Mouse (Mus musculus): ENCODE measurements around the gene Prrt1. TPM values are rescaled to one million over a fixed set of nuclear protein-coding genes. Genes with fewer than 3 reads are reported as not detected.

Prrt1 gene
- polyA plus RNA-seq, 1 experiment from 2014 or later, result 0.39 TPM

DNA sequence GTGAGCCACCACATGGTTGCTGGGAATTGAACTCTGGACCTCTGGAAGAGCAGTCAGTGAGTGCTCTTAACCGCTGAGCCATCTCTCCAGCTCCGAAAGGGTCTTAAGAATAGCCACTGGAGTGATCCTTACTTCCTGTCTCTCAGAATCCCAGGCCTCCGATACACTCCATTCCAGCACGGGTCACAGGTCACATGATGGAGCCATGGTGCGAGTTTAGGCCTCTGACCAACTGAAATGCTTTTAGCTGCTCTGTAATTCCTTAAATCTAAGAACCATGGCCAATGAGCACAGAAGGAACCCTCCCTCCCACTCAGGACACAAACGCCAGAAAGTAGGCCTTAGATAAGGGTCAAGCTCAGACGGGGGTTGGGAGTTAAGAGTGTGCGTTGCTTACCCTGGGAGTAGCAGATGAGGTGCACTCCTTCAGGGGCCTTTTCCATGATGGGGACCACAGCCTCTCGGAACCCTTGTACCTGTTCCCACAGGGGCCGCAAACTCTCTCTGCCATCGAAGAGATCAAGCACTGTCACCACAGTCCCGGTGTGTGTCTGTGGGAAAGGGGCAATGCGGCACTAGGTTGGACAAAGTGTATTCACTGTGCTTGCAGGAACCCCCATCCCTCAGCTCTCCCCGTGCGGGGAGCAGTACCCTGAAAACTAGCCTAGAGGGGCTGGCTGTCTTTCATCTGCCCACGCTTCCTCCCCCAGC, 3.1 kb upstream of the Prrt1 start:
- Histone ChIP-seq H3K4me1 (ENCODE audit: control insufficient read depth in 2 of 2, insufficient read depth in 2 of 2, low read length in 2 of 2) (peaks cover 19 to 30% of the 10 kb centered on the region in 2 experiments), H3K9ac (ENCODE audit: low read length) (peak overlapping the region; percentile 78), H3K9me3 (ENCODE audit: control insufficient read depth, low read length) (no peaks in the 10 kb centered on the region), H3K27ac (replicated peaks in 1 of 2; ENCODE audit: control insufficient read depth in 1 of 2, insufficient read depth in 1 of 2, low read depth in 2 of 2, low read length in 2 of 2) (peak overlapping the region in 1 of 2 experiments; percentile 96; a peak in 2 of 4 replicates), H3K4me3 (ENCODE audit: control insufficient read depth in 1 of 2, insufficient read depth in 1 of 2, low read depth in 1 of 2, low read length in 2 of 2) (peak overlapping the region; percentile 66 to 85), H3K4me2 (ENCODE audit: low read length) (peak overlapping the region; percentile 97), H3K27me3 (ENCODE audit: control insufficient read depth, insufficient read depth, low read length) (peaks cover 21% of the 10 kb centered on the region), H3K36me3 (ENCODE audit: control insufficient read depth, insufficient read depth, low read length) (peaks cover 40% of the 10 kb centered on the region)
- 50% methylated on average over 16 of the region's 16 CpGs for WGBS
- ATAC-seq (ENCODE audit: insufficient number of reproducible peaks, insufficient read depth, low FRiP score, low read depth), result no peak

- H3K4me2 ChIP-seq (ENCODE audit: low read length), result peak overlapping the region; percentile 97
- peak overlapping the region; percentile 78 for H3K9ac ChIP-seq (ENCODE audit: low read length)
- H3K27me3 ChIP-seq (ENCODE audit: control insufficient read depth, insufficient read depth, low read length), result peaks cover 26% of the 10 kb centered on the region
- peaks cover 19 to 35% of the 10 kb centered on the region in 2 experiments for H3K4me1 ChIP-seq (ENCODE audit: control insufficient read depth in 2 of 2, insufficient read depth in 2 of 2, low read length in 2 of 2)
- H3K27ac ChIP-seq (replicated peaks in 1 of 2; ENCODE audit: control insufficient read depth in 1 of 2, insufficient read depth in 1 of 2, low read depth in 2 of 2, low read length in 2 of 2), result peak overlapping the region; percentile 86 to 96
- ATAC-seq (ENCODE audit: insufficient number of reproducible peaks, insufficient read depth, low FRiP score, low read depth), result no peak
- no peaks in the 10 kb centered on the region for H3K9me3 ChIP-seq (ENCODE audit: control insufficient read depth, low read length)
- peaks cover 35% of the 10 kb centered on the region for H3K36me3 ChIP-seq (ENCODE audit: control insufficient read depth, insufficient read depth, low read length)
- peak overlapping the region; percentile 66 to 85 for H3K4me3 ChIP-seq (ENCODE audit: control insufficient read depth in 1 of 2, insufficient read depth in 1 of 2, low read depth in 1 of 2, low read length in 2 of 2)
- WGBS, result under 1% methylated on average over 18 of the region's 18 CpGs
These were observed 2.6 kb upstream of the Prrt1 start for GRCm38 (mm10) chr17:34626773-34627092.

- ATAC-seq (ENCODE audit: insufficient number of reproducible peaks, insufficient read depth, low FRiP score, low read depth), result peak; percentile 84
- Histone ChIP-seq H3K27ac (replicated peaks in 1 of 2; ENCODE audit: control insufficient read depth in 1 of 2, insufficient read depth in 1 of 2, low read depth in 2 of 2, low read length in 2 of 2) (peak overlapping the region; percentile 96), H3K4me1 (ENCODE audit: control insufficient read depth in 2 of 2, insufficient read depth in 2 of 2, low read length in 2 of 2) (peaks cover 19 to 41% of the 10 kb centered on the region in 2 experiments), H3K9ac (ENCODE audit: low read length) (peak overlapping the region; percentile 78), H3K36me3 (ENCODE audit: control insufficient read depth, insufficient read depth, low read length) (peaks cover 29% of the 10 kb centered on the region), H3K4me3 (ENCODE audit: control insufficient read depth in 1 of 2, insufficient read depth in 1 of 2, low read depth in 1 of 2, low read length in 2 of 2) (peak overlapping the region; percentile 66 to 85), H3K9me3 (ENCODE audit: control insufficient read depth, low read length) (no peaks in the 10 kb centered on the region), H3K4me2 (ENCODE audit: low read length) (peak overlapping the region; percentile 97), H3K27me3 (ENCODE audit: control insufficient read depth, insufficient read depth, low read length) (peaks cover 32% of the 10 kb centered on the region)
- under 1% methylated on average over 45 of the region's 45 CpGs for WGBS
These were observed 2.0 kb upstream of the Prrt1 start for GRCm38 (mm10) chr17:34627093-34627942.

DNA sequence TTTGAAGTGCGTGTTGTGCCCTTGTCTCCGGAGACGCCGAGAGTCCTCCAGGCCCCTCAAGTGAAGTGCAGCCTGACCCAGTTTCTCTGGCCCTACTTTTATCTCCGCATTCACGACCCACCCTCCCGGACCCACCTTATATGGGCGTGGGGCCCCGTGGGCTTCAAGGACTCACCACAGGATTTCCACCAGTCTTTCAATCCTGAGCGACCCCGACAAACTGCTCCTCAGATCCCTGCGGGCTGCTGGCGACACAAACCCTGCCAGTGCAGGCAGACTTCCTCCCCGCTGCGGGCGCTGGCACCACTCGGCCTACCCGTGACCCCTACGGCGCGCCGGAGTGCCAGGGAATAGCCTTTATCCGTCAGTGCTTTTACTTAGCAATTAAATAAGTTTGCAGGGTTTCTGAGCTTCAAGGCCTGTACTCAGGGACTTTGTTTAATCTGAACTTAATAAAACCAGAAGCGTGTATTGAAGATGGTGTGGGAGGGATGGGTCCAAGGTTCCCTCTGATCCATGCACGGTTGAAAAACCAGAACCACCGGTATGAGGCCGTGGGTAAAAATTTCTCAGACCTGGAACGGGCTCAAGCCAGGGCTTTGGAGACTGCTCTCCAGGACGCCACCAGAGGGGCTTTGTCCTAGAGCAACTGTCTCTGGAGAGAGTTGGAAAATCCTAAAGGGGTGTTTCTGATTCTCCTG, 1.2 kb upstream of the Prrt1 start, which contains the start of gene Ppt2:
Gene Ppt2 (minus strand): TSS at position 568 of the 701 bp plus-strand sequence.
- ATAC-seq (ENCODE audit: insufficient number of reproducible peaks, insufficient read depth, low FRiP score, low read depth), result no peak
- 5% methylated on average over 29 of the region's 29 CpGs for WGBS
- peaks cover 21% of the 10 kb centered on the region for H3K36me3 ChIP-seq (ENCODE audit: control insufficient read depth, insufficient read depth, low read length)
- H3K27me3 ChIP-seq (ENCODE audit: control insufficient read depth, insufficient read depth, low read length), result peaks cover 40% of the 10 kb centered on the region
- H3K9me3 ChIP-seq (ENCODE audit: control insufficient read depth, low read length), result no peaks in the 10 kb centered on the region
- H3K27ac ChIP-seq (replicated peaks in 1 of 2; ENCODE audit: control insufficient read depth in 1 of 2, insufficient read depth in 1 of 2, low read depth in 2 of 2, low read length in 2 of 2), result peak within 1 kb of the TSS; percentile 96
- peaks cover 19 to 42% of the 10 kb centered on the region in 2 experiments for H3K4me1 ChIP-seq (ENCODE audit: control insufficient read depth in 2 of 2, insufficient read depth in 2 of 2, low read length in 2 of 2)
- peak within 1 kb of the TSS; percentile 61 to 66 for H3K4me3 ChIP-seq (ENCODE audit: control insufficient read depth in 1 of 2, insufficient read depth in 1 of 2, low read depth in 1 of 2, low read length in 2 of 2)
- peak within 1 kb of the TSS; percentile 97 for H3K4me2 ChIP-seq (ENCODE audit: low read length)
- H3K9ac ChIP-seq (ENCODE audit: low read length), result peak within 1 kb of the TSS; percentile 78

- H3K9me3 ChIP-seq (ENCODE audit: control insufficient read depth, low read length), result no peaks in the 10 kb centered on the region
- peaks cover 45% of the 10 kb centered on the region for H3K27me3 ChIP-seq (ENCODE audit: control insufficient read depth, insufficient read depth, low read length)
- peak overlapping the region; percentile 78 for H3K9ac ChIP-seq (ENCODE audit: low read length)
- peaks cover 19 to 42% of the 10 kb centered on the region in 2 experiments for H3K4me1 ChIP-seq (ENCODE audit: control insufficient read depth in 2 of 2, insufficient read depth in 2 of 2, low read length in 2 of 2)
- peak overlapping the region in 1 of 2 experiments; percentile 96; a peak in 1 of 4 replicates for H3K27ac ChIP-seq (replicated peaks in 1 of 2; ENCODE audit: control insufficient read depth in 1 of 2, insufficient read depth in 1 of 2, low read depth in 2 of 2, low read length in 2 of 2)
- H3K4me2 ChIP-seq (ENCODE audit: low read length), result peak overlapping the region; percentile 97
- peaks cover 16% of the 10 kb centered on the region for H3K36me3 ChIP-seq (ENCODE audit: control insufficient read depth, insufficient read depth, low read length)
- H3K4me3 ChIP-seq (ENCODE audit: control insufficient read depth in 1 of 2, insufficient read depth in 1 of 2, low read depth in 1 of 2, low read length in 2 of 2), result peak overlapping the region in 1 of 2 experiments; percentile 66; a peak in 1 of 4 replicates
- ATAC-seq (ENCODE audit: insufficient number of reproducible peaks, insufficient read depth, low FRiP score, low read depth), result no peak
- 32% methylated on average over 5 of the region's 5 CpGs for WGBS
These were observed 727 bp upstream of the Prrt1 start for GRCm38 (mm10) chr17:34628644-34628967.

DNA sequence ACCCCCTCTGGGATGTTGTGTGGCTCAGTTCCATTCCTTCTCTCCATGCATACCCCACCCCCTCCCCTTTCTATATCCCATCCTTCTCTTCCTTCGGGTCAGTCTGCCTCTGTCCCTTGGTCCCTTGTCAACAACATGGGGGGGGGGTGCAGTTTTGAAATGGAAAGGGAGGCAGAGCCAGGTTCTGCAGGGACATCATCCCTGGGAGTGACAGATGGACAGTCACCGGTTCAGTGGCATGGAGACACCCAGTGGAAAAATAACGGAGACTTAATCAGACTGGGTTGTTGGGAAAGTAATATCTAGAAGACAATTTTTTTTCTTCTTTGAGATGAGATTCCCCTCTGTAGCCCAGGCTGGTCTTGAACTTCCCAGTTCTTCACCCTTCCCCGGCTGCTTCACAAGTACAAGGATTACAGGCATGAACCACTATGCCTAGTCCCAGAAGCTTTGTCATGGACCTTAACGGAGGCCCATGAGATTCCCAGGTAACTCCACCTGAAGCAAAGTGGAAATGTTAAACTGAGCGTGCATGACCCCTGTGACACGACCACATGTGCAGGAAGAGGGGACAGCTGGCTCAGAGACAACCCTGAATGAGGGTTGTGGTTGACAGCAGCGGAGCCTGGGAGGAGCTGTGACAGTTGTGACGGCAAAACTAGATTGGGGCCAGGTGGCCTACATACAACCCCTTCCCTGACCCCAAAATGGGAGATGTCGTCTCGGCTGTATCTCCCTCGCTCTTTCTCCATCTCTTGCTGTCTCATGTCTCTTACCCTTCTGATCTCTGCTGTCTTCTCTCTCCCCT, 667 bp downstream of the Prrt1 start:
- WGBS, result 18% methylated on average over 12 of the region's 12 CpGs
- H3K4me1 ChIP-seq (ENCODE audit: control insufficient read depth in 2 of 2, insufficient read depth in 2 of 2, low read length in 2 of 2), result peaks cover 19 to 42% of the 10 kb centered on the region in 2 experiments
- no peak overlapping the region for H3K27ac ChIP-seq (replicated peaks in 1 of 2; ENCODE audit: control insufficient read depth in 1 of 2, insufficient read depth in 1 of 2, low read depth in 2 of 2, low read length in 2 of 2)
- peak overlapping the region in 1 of 2 experiments; percentile 27; a peak in 2 of 4 replicates for H3K4me3 ChIP-seq (ENCODE audit: control insufficient read depth in 1 of 2, insufficient read depth in 1 of 2, low read depth in 1 of 2, low read length in 2 of 2)
- H3K9me3 ChIP-seq (ENCODE audit: control insufficient read depth, low read length), result no peaks in the 10 kb centered on the region
- ATAC-seq (ENCODE audit: insufficient number of reproducible peaks, insufficient read depth, low FRiP score, low read depth), result no peak
- no peak overlapping the region for H3K9ac ChIP-seq (ENCODE audit: low read length)
- peak overlapping the region; percentile 97 for H3K4me2 ChIP-seq (ENCODE audit: low read length)
- H3K27me3 ChIP-seq (ENCODE audit: control insufficient read depth, insufficient read depth, low read length), result peaks cover 51% of the 10 kb centered on the region
- peaks cover 7% of the 10 kb centered on the region for H3K36me3 ChIP-seq (ENCODE audit: control insufficient read depth, insufficient read depth, low read length)

Measured in heart, embryonic 14.5 days (tissue).